Mouse (Mus musculus) thymus, postnatal 0 days (tissue): ENCODE measurements around the gene Arhgap21. TPM values are rescaled to one million over a fixed set of nuclear protein-coding genes. Genes with fewer than 3 reads are reported as not detected.
"Not testable (repeated sequence)": the region's sequence is repeated elsewhere in the genome, so short reads cannot be mapped to it uniquely, and the experiment has no call there.

Source experiments
- DNase-seq: peaks from one replicate; pipeline ENCODE4 v3.0.0-alpha.2; 2015; ENCODE audit warnings: low spot score
- polyA plus RNA-seq: library from polyadenylated mRNA; unstranded; fragments of >200 nt; fragmentation: Nextera tagmentation; extraction: Ambion mirVana; gene quantifications from 2 replicates; pipeline ENCODE4 v1.2.1, GENCODE M21; 2015

Gene Arhgap21
- polyA plus RNA-seq, 1 experiment from 2014 or later, result 2.4 TPM

DNA sequence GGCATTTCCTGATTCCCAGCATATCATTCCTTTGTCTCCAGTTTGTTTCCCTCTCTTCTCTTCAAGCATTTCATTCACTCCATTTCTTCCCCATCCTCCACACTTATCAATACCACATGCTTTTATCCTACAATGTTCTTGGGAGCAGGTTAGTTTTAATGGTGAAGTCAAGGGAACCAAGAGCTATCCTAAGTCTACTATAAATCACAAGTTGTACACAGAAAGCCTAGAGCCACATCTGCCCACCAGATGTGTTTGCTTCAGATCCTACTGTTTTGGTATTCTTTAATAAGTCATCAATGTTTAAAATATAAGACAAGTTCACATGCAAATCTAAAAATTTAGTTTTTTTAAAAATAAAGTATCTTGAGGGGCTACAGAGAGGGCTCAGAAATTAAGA, 27.6 kb downstream of the Arhgap21 start:
- no peak for DNase-seq

DNA sequence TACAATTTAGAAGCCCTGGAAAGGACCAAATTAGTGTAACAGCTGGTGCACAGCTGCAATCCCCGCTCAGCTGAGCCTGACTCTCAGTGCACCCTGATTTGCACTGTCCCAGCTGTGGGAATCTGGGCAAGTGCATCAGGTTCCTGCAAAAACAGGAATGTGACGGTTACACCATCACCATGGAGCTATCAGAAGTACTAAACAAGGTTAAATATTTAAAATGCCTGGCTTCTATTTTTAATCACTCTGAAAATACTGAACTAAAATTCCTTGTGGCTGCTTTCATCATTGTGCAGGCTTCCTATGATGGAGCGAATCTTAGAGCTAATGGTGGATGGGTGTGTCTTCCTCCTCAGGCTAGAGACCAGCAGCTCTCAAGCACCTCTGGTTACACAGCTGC, 29.3 kb downstream of the Arhgap21 start:
- DNase-seq, result no peak

DNA sequence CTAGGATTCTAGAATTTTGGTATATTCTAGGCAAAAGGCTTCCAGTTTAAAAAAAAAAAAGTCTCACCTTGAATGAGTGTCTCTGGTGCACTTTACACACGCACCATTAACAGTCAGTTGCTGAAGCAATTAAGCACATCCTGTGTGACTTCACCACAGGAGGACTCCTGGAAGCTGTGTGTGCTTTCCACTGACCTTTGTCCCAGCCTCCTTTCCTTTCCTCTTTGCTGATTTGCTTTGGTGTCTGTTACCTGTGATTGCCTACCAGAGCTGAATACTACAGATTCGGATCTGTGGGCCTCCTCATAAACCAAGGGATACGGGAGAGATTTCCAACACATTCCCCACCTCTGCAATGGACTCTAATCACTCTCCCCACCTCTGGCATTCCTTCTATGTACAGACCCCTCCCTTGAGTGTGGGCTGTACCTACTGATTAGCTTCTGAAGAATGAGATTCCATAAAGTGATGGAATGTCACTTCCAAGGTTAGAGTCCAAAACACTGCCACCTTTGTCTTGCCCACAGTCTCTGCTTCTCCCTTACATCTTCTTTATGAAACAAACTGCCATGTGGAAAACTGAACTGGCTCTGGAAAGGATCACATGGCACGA, 32.0 kb downstream of the Arhgap21 start:
- DNase-seq, result no peak

DNA sequence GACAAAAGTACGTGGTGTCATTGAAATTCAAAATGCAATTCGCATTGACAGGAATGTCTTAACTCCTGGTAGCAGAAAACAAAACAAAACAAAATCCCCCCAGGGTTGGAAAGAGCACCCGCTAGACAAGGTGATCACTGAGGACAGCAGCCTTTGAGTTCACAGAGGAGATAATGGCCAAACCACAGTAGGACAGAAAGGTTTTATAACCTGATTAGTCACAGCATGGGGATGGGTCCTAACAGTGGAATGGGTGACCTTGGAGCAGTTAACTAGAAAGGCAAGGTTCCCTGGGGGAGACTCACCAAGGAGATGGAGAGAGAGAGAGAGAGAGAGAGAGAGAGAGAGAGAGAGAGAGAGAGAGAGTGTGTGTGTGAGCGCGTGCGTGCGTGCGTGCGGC, 34.3 kb downstream of the Arhgap21 start:
- no peak for DNase-seq

DNA sequence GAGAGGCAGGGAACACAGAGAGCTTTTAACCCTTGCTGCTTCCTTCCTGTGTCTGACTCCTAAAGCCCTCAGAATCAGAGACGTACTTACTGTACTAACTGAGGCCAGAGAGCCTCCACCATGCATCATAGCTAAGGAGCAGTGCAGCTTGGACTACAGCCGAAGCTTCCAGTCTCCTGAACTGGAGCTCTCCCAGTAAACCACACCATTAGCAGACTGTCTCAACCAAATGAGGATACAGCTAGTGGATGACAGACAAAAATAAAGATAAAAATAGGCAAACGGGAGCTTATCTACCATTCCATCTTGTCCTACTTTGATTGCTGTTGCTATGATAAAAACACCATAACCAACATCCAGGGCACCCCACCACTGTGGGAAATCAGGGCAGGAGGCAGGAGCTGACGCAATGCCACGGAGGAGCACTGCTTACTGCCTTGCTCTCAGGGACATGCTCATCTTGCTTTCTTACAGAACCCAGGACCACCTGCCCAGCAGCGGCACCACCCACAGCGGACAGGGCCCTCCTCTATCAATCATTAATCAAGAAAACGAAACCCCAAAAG, 35.9 kb downstream of the Arhgap21 start:
- DNase-seq, result no peak

DNA sequence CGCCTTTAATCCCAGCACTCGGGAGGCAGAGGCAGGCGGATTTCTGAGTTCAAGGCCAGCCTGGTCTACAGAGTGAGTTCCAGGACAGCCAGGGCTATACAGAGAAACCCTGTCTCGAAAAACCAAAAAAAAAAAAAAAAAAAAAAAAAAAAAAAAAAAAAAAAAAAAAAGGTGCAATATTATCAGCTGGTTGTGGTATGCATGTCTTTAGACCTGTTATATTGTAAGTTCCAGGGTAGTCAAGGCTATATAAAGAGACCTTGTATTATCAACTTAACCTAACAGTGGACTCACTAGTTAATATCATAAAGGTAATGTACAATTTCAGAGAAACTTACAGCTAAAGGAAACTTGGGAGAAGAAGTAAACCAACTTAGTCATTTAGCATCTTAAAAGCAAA, 36.9 kb downstream of the Arhgap21 start:
- not testable (repeated sequence) for DNase-seq

DNA sequence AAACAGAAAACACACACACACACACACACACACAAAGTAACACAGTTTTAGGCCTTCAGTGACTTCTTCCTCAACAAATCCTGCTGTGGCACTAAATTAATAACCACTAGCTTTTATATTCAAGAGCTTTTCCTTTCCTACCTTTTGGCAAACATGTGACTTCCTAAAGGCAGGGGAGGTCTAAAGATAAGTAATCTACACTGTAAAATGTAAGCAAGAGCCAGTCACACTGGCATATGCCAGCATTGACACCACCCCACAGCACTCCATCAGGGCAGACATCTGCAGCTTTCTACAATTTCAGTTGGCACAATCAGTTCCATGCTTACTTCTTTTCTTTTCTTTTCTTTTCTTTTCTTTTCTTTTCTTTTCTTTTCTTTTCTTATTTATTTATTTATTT, 40.2 kb downstream of the Arhgap21 start:
- no peak for DNase-seq

DNA sequence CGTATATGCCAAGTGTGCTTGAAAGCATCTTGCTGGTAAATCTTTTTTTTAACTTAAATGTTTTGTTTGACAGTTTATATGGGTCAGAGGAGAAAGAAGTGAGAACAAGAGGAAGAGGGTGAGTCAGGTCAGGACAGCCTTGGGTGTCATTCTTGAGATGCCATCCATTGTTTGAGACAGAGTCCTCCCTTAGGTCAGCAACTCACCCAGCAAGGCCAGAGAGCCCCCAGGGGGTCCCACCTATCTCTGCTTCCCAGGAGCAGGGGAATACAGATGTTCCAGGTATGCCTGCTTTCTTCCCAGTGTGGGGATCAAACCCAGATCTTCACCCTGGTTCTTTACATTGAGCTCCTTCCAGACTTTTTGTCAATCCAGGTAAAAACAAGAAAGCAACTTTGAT, 43.7 kb downstream of the Arhgap21 start:
- DNase-seq, result no peak

DNA sequence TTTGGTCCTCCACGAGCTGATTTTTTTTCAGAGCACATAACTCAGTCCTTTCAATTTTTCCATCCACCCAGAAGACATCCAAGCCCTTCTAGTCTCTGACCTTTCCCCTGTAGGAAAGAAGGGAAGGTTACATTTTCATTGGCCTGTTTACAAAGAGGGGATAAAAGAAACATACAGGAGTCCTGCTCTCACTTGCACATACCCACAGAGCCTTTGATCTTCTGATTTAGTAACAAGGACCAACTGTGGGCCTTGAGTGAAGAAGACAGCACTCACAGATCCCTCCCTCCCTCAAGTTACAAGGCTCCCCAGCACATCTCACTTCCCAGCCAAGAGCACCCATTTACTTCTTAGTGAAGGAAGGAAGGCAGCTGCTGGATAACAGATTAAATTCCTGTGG, 46.3 kb downstream of the Arhgap21 start:
- no peak for DNase-seq

DNA sequence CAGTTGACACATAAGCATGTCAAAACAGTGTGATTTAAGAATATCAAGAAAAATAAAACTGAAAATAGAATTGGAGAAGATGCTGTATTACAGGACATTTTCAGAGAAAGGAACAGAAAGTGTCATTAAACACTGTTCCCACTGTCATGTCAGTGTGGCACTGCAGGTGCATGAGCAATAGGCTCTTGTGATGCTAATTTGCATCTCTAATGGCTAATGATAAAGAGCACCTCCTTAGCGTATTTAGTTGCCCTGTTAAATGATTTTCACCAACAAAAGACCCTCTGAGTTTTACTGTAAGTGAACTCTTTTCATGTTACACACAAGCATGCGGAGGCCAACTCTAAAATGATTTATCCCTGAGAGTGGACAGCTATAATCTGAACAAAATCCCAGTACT, 47.1 kb downstream of the Arhgap21 start:
- DNase-seq, result no peak

DNA sequence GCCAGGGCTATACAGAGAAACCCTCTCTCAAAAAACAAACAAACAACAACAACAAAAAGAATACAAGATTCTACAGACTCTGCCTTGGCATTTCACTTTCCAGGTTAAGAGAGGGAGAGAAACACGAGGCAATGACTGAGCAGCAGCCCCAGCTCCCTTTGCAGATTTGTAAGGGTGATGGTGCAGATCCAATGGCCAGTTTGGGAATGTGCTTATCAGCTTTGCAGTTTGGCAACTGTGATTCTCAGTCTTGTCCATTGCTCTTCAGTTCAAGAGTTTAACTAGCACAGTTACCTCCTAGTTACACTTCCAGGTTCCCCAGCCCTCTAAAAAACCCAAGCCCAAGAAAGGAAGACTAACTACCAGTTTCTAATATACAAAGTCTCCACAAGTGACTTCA, 47.7 kb downstream of the Arhgap21 start:
- DNase-seq, result no peak

DNA sequence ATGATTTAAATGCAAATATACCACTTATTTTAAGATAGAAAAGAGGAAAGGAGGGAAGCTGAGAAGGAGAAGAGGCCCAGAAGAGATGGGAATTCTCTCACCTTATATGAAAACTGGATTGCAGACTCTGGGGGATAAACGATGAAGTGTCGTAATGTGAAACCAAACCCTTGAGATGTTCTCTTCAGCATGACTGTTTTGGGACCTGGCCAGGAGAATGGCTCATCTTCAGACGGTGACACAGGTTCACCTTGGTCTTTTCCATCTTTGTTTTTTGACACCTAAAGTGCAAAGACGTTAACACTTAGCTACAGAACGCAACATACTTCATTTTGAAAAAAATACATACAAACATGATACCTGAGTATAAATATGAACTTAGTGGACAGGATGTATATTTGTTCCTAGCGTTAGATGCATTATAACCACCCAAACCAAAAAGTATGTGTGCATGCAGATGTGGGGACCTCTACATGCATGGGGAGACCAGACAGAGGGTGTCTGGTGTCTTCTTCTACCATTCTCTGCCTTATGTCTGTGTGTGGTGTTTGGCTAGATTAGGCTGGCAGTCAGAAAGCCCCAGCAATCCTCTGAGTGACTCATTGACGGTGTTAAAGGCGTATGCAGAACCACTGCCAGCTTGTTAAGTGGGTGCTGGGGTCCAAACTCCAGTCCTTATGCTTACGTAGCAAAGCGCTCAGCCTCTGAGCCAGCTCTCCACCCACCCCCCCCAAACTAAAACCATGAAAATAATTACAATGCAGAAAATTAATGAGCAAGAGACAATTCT, 54.0 kb downstream of the Arhgap21 start:
- no peak for DNase-seq

DNA sequence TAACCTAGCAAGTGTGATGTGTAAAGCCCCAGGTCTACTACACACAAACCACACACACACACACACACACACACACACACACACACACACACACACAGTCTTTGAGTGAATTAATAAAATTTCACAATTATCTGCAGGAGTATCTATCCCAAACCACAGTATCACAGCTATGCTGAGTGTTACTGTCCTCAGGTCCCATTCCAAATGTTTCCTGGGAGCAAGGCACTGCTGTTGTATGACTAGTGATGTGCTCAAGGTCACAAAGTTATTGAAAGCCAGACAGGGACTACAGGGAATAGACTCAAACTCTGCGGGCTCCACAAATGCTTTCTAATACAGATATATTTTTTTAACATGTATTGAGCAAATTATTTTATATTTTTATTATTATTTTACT, 55.7 kb downstream of the Arhgap21 start:
- no peak for DNase-seq

DNA sequence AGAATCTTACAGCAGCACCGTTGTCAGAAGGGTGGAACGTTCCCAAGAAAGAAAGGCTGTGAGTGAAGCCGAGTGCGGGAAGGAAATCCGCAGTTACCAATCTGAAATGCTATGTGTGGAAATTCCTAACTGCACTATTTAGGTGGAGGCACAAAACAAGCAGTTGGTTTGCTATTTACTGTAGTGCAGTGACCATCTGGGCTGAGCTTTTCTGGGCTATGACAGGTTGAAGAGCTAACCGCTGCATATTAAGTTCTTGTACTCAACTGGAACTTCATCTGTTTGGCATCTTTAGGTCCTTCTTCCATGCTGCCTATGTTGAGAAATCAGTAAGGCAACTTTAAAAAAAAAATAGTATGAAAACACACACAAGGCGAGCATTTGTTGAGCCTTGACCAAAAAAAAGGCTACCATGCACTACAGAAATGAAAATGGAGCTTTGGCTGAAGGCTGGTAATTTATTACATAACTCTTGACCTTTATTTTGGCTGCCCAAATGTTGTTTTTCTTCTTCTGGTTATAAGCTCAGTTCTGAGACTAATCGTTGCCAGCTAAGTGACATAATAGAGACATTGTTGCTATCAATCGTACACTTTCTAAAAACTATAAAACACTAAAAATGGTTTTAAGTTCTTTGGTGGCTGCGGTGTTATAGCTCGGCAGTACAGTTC, 56.2 kb downstream of the Arhgap21 start:
- DNase-seq, result no peak

DNA sequence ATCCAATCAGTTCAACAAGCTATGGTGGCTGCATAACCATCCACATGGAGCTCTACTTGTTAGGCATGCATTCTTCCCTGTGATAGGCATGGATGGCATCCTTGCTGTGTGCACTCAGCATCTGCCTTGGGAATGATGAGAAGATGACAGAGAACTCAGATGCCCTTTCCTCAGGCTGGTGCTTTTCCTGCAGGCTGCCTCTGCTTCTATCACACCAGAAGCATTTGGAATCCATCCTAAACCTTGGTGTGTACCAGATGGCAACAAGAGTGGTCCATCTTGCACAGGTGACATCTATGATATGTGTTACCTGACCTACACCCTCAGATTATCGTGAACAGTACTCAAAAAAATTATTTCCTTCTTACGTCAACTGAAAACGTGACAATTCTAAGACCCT, 58.2 kb downstream of the Arhgap21 start:
- DNase-seq, result no peak

DNA sequence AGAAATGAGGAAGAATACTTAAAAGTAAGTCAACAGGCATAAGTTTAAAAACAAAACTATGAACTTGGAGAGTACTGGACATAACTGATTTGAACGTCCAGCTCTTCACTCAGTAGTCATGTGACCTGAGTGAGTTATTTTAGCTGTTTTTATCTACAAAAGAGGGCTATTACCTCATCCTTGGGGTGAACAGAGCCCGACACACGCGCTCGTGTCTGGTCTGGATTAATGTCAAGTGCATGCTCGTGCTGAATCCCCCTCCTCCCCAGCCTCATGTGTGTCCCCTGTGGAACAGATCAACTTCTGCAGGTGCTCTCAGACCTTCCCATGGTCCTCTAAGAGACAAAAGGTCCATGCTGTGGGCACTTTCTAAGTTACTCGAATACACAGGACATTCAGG, 59.3 kb downstream of the Arhgap21 start:
- DNase-seq, result no peak

DNA sequence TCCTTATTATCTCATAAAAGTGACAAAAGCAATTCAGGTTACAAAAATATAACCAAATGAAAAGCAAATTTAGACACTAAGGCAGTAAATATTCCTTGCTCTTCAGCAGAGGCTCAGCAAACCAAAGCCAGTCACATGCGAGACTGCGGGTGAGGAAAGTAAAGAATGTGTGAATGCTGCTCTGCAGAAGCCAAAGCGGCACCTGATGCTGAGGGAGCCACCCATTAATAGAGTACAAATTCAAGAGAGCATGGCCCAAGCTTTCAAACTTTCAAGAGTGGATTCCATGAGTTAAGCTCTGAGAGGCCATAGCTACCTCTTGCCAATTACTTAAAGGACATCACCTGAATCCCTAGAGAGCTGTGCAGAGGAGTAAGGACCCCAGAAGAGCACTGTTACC, 61.4 kb downstream of the Arhgap21 start:
- DNase-seq, result no peak

DNA sequence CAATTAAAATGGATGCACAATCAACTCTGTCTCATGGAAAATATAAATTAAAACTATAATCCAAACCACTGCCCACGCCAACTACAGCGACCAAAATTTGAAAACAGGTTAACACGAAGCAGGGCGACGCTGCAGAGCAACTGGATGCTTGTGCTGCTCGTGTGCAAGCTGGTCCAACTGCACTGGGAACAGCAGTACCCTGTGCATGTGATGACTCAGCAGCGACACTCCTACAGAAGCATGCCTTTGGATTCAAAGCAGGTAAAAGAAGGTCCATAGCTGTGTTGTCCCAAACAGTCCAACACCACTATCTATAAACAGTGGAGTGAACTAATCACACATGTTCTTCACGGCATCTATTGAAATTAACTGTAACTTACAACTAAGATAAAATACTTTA, 63.3 kb downstream of the Arhgap21 start:
- no peak for DNase-seq

DNA sequence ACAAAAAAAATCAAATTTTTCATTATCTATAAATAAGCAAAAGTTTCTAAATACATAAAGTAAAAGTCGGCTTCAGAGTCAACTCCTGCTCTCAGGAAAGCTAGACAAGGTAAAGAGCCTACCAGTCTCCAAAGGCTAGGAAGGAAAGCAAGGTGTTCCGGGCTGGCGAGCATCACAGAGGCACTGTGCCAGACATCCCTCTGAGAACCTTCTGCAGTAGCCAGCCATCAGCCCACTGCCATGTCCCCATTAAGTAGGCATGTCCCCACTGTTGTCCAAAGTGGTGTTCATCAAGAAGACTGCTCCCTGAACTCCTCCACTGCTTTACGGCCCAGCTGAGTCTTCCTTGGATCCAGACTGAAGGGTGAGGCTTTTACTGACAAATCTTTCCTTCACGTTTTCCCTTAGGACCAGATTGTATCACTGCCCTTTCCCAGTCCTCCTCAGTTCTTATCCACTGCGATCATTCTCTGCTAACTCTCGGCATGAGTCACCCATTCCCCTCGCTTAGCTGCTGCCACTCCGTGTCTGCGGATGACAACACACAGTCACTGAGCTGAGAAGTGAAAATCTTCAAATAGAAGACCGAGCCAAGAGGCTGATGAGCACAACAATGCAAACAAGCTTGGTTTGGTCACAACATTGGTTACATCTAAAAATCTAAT, 65.6 kb downstream of the Arhgap21 start:
- no peak for DNase-seq

DNA sequence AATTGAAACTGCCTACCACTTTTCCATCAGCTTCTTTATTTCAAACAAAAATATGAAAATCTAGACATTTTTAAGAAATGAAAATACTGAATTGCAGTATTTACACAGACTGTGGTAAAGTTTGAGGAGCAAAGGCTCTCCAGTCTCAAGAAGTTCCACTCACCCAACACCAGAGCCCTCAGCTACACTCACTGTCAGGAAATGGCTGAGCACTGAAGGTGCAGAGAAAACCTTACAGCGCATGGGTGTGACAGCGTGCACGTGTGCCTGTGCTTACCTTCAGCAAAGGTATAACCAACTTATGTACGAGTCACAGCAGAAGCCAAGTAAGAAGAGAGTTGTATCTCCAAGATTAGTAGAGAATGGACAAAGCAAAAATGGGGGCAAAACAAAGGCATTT, 66.8 kb downstream of the Arhgap21 start:
- no peak for DNase-seq

DNA sequence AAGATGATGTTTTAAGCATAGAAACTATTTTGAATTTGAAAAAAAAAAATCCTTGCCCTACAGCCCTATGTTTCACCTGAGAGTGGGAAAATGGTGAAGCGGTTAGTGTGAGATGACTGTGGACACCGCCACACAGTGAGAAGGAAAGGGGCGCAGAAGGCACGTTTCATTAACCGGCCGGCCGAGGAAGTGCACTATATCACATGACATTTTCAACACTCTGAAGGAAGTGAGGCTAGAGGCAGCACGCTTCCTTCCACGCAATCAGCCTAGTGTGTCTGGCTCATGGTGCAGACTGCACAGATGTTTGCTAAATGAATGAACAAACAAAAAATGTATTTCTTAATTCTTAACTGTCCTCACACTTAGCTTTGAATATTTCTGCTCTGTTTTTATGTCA, 69.4 kb downstream of the Arhgap21 start:
- peak; percentile 34 for DNase-seq

DNA sequence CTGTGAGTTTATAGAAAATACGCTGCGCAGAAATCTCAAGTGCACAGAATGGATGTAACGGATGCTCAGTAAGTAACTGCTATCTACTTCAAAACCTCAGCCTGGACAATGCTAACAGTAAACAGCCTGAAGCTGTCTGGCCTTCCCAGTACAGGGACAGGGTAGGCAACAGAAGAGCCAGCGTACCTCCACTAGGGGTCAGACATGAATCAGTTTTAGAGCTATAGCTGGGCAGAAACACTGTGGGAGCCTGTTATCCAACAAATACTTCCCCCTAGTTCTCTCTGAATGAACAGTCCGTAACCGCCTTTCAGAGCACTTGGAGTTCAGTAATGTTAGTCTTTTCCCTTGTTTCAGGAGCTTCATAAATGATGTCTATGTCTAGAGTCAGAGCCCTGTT, 70.0 kb downstream of the Arhgap21 start:
- peak; percentile 73 for DNase-seq
